Mouse (Mus musculus) hindbrain, embryonic 16.5 days (tissue): ENCODE data around the gene B4galt2. TPM values are rescaled to one million over a fixed set of nuclear protein-coding genes. Genes with fewer than 3 reads are reported as not detected.

Source experiments
- ATAC-seq: fragments of 200-750 bp; cut with Nextera tagmentation; 2 replicates; pipeline ENCODE4 v1.8.0; 2017; ENCODE audit warnings: moderate TSS enrichment, moderate library complexity
- H3K27ac ChIP-seq: fragments of 300-500 bp; sonication (generic); 2 replicates; pipeline ENCODE4 v1.5.1; 2014; ENCODE audit warnings: low read depth, mild to moderate bottlenecking, control low read depth, low read length, moderate library complexity
- H3K27me3 ChIP-seq: fragments of 300-500 bp; sonication (generic); replicated peaks from 2 replicates; pipeline ENCODE4 v1.6.1; 2014; ENCODE audit warnings: low read length; ENCODE audit not compliant: control insufficient read depth, insufficient read depth
- H3K36me3 ChIP-seq: fragments of 300-500 bp; sonication (generic); 2 replicates; pipeline ENCODE4 v1.6.1; 2014; ENCODE audit warnings: mild to moderate bottlenecking, low read length, moderate library complexity, mixed read lengths; ENCODE audit not compliant: control insufficient read depth, insufficient read depth
- H3K4me1 ChIP-seq: fragments of 300-500 bp; sonication (generic); 2 replicates; pipeline ENCODE4 v1.6.1; 2014; ENCODE audit warnings: low read depth, low read length; ENCODE audit not compliant: control insufficient read depth, insufficient read depth
- H3K4me2 ChIP-seq: fragments of 300-500 bp; sonication (generic); 2 replicates; pipeline ENCODE4 v1.6.1; 2014; ENCODE audit warnings: mild to moderate bottlenecking, low read length, control low read depth, moderate library complexity
- H3K4me3 ChIP-seq: fragments of 300-500 bp; sonication (generic); 2 replicates; pipeline ENCODE4 v1.5.1; 2014; ENCODE audit warnings: mild to moderate bottlenecking, low read length, control low read depth, moderate library complexity
- H3K9ac ChIP-seq: fragments of 300-500 bp; sonication (generic); 2 replicates; pipeline ENCODE4 v1.6.1; 2014; ENCODE audit warnings: low read depth, mild to moderate bottlenecking, control low read depth, low read length, moderate library complexity
- H3K9me3 ChIP-seq: fragments of 300-500 bp; sonication (generic); 2 replicates; pipeline ENCODE4 v1.6.1; 2014; ENCODE audit warnings: mild to moderate bottlenecking, low read length, moderate library complexity; ENCODE audit not compliant: control insufficient read depth
- WGBS: fragments of 180-500 bp; shearing (Covaris S2); extraction: QIAGEN DNeasy Blood & Tissue Kit; methylation state at CpG from one replicate; pipeline ENCODE4 v1.1.7; 2014; 5-methylcytosine and 5-hydroxymethylcytosine counted together
- polyA plus RNA-seq: library from polyadenylated mRNA; unstranded; fragments of >200 nt; fragmentation: Nextera tagmentation; extraction: Ambion mirVana; gene quantifications from 2 replicates; pipeline ENCODE4 v1.2.1, GENCODE M21; 2015

B4galt2 gene
- polyA plus RNA-seq, 1 experiment from 2014 or later: 64.4 TPM

DNA sequence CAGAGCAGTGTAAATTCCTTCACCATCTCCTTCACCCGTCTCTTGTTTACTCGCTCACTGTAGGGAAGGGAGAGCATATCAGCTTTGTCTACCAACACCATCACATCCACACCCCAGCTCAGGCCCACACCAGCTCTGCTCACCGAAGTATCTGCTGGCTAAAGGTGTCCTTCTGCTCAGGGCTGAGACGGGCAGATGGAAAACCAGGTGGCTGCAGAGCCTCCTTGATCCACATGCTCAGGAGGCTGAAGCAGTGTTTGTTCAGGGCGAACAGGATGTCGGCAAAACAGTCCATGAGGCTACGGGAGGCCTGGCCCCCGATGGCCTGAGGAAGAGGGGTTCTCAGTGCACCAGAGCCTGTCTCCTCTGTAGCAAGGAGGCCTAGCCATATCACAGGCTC lies 11.3 kb upstream of the B4galt2 start:
- Histone ChIP-seq H3K4me3 (no peak overlapping the region), H3K27ac (no peak overlapping the region), H3K4me2 (no peak overlapping the region), H3K4me1 (peaks cover 11% of the 10 kb centered on the region), H3K27me3 (no peaks in the 10 kb centered on the region), H3K9me3 (no peaks in the 10 kb centered on the region), H3K36me3 (peaks cover 20% of the 10 kb centered on the region), H3K9ac (no peak overlapping the region)
- WGBS: 90% methylated on average over 8 of the region's 8 CpGs
- no peak for ATAC-seq

DNA sequence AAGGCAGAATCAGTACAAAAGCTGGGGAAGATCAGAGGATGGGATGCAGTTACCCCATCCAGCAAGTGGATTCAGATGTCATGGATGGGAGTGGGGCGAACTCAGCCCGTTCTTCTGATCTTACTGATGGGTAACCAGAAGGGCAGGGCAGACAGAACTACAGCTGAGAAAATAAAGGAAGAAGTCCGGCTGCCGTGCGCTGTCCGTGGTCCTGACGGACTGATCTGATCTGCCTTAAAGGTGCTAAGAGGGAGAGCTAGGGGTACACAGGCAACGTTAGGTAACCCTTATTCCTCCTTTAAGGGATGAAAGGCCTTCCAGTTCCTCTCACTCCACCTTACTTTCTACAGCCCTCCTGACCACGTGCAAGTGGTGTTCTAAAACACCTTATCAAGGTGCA lies 10.1 kb upstream of the B4galt2 start:
- H3K9ac ChIP-seq: no peak overlapping the region
- no peak overlapping the region for H3K27ac ChIP-seq
- no peaks in the 10 kb centered on the region for H3K27me3 ChIP-seq
- H3K4me3 ChIP-seq: no peak overlapping the region
- H3K9me3 ChIP-seq: no peaks in the 10 kb centered on the region
- H3K4me2 ChIP-seq: no peak overlapping the region
- 25% methylated on average over 9 of the region's 9 CpGs for WGBS
- peaks cover 11% of the 10 kb centered on the region for H3K4me1 ChIP-seq
- no peak for ATAC-seq
- peaks cover 19% of the 10 kb centered on the region for H3K36me3 ChIP-seq

DNA sequence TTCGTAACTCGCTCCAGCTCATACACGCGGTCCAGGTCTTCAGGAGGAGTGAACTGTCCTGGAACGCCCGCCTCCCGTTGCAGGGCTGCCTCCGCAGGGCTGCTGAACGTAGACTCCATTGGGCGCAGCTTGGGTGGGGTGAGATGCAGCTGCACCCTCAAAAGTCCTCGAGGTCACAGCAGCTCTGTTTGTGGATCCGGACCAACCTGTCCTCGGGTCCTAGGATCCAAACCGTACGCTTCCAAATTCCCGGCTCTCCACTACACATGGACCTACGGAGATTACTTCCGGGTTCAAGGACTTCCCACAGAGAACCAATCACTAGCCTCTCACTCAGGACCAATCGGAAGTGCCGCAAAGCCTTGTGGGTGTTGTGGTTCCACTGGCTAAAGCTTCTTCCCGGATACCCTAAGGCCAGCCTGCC lies 8.5 kb upstream of the B4galt2 start, which contains the start of gene Dph2:
Dph2 (minus strand) TSS at position 295 of the 424 bp plus-strand sequence.
- H3K27me3 ChIP-seq: no peaks in the 10 kb centered on the region
- H3K27ac ChIP-seq: no peak within 1 kb of the TSS
- H3K4me3 ChIP-seq: peak within 1 kb of the TSS; percentile 76
- peak within 1 kb of the TSS; percentile 64 for H3K9ac ChIP-seq
- ATAC-seq: peak; percentile 86
- H3K4me1 ChIP-seq: peaks cover 15% of the 10 kb centered on the region
- peaks cover 11% of the 10 kb centered on the region for H3K36me3 ChIP-seq
- H3K4me2 ChIP-seq: peak within 1 kb of the TSS; percentile 90
- WGBS: 2% methylated on average over 21 of the region's 21 CpGs
- no peaks in the 10 kb centered on the region for H3K9me3 ChIP-seq

DNA sequence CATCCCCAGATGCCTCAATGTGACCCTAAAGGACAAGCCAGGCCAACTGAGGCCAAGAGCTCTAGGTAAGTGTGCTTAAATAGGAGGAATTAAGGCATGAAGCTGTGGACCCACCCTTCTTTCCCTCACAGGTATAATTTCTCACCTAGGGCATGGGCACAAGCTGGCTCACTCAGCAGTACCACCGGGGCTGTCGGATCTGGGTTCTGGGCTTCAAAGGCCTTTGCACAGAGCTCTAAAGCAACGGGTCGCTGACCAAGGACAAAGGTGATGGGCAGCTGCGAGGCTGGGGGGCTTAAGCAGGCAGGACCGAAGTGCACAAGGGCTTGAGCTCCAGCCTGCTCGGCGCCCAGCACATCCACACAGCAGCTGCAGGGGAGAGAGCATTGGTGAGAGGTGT lies 7.5 kb upstream of the B4galt2 start:
- Histone ChIP-seq H3K4me2 (peak overlapping the region; percentile 90), H3K4me1 (peaks cover 23% of the 10 kb centered on the region), H3K9ac (no peak overlapping the region), H3K36me3 (peaks cover 11% of the 10 kb centered on the region), H3K27me3 (no peaks in the 10 kb centered on the region), H3K27ac (no peak overlapping the region), H3K4me3 (peak overlapping the region; percentile 76), H3K9me3 (no peaks in the 10 kb centered on the region)
- WGBS: 72% methylated on average over 8 of the region's 8 CpGs
- no peak for ATAC-seq

DNA sequence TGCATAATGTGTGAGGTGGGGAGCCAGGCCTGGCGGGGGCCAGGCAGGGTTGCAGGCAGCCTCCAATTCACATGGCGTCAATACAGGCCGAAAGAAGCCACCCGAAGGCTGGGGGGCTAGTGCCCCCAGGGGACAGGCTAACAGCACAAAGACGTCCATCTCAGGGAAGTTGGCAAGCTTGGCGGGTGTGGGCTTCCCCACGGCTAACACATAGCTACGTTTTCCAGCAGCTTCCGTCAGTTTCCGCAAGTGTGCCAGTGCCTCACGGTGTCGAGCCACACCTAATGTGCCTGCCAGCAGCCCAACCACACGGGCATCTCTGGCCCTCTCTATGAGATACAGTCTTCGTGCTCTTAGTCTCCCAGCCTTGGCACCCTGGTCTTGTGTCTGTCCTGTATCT lies 6.7 kb upstream of the B4galt2 start:
- H3K36me3 ChIP-seq: peaks cover 5% of the 10 kb centered on the region
- no peaks in the 10 kb centered on the region for H3K9me3 ChIP-seq
- H3K4me2 ChIP-seq: no peak overlapping the region
- 91% methylated on average over 14 of the region's 14 CpGs for WGBS
- H3K9ac ChIP-seq: no peak overlapping the region
- no peak for ATAC-seq
- no peak overlapping the region for H3K27ac ChIP-seq
- no peak overlapping the region for H3K4me3 ChIP-seq
- no peaks in the 10 kb centered on the region for H3K27me3 ChIP-seq
- H3K4me1 ChIP-seq: peaks cover 24% of the 10 kb centered on the region

DNA sequence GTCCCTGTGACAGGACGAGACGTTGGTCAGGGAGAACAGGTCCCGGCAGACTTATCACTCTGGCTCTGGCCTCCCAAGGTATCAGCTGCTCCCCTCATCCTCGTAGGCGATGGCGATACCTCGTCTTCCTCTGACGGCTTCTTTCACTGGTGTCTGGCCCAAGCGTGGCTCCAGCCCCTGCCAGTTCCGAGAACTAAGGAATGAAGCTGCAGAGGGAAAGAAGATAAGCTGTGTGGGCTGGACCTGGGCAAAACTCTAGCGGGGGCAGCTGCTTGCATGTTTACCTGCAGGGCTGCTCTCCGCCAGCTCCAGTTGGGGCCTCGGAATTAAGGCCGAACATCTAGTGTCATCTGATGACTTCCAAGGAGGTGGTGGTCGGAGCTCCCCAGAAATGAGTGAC lies 6.2 kb upstream of the B4galt2 start:
- no peak overlapping the region for H3K9ac ChIP-seq
- no peak for ATAC-seq
- WGBS: 92% methylated on average over 15 of the region's 15 CpGs
- H3K36me3 ChIP-seq: peaks cover 5% of the 10 kb centered on the region; the same call in 1 of the 2 replicates
- peaks cover 28% of the 10 kb centered on the region for H3K4me1 ChIP-seq
- H3K4me2 ChIP-seq: no peak overlapping the region
- H3K4me3 ChIP-seq: no peak overlapping the region
- no peaks in the 10 kb centered on the region for H3K27me3 ChIP-seq
- no peak overlapping the region for H3K27ac ChIP-seq
- no peaks in the 10 kb centered on the region for H3K9me3 ChIP-seq

DNA sequence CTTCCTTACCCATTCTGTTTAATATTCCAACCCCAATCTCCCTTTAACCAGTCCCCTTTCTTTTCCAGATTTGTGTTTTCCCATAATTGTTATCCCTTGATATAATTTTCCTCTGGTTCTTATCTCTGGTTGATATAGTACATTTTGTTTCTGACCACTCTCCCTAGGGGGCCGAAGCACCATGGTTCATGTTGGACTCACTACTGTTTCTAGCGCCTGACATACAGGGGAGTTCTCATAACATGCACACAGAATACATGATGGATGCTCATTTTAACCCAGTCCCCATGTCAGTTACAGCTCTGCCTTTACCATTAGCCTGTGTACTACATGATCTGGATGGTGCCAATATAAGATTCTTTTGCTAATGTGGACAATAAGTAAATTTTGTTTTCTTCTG lies 4.6 kb upstream of the B4galt2 start:
- Histone ChIP-seq H3K9me3 (no peaks in the 10 kb centered on the region), H3K4me3 (no peak overlapping the region; the same call in 1 of the 2 replicates), H3K4me1 (peaks cover 38% of the 10 kb centered on the region)

DNA sequence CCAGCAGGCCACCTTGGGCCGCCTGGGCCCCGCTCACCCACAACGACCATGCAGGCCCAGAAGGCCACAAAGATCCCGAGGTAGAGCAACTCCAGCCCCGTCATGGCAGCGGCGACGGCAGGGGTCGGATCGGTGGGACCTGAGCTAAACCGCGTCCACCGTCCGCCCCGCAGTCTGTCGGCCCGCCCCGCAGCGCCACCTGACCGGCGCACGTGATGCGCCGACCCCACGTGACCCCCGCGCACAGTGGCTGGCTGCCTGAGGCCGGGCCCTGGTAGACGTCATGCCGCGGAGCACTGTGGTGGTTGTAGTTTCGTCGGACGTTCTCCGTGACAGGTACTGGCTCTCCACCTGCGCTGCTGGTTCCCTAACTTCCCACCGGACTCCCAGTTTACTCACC lies 3.8 kb upstream of the B4galt2 start, which contains the start of gene Atp6v0b:
Atp6v0b (minus strand) TSS at position 201 of the 400 bp plus-strand sequence.
- Histone ChIP-seq H3K4me1 (peaks cover 40% of the 10 kb centered on the region), H3K27ac (peak within 1 kb of the TSS; percentile 66), H3K4me3 (peak within 1 kb of the TSS; percentile 94), H3K36me3 (peaks cover 9% of the 10 kb centered on the region; the same call in 1 of the 2 replicates), H3K4me2 (peak within 1 kb of the TSS; percentile 86), H3K9ac (peak within 1 kb of the TSS; percentile 98), H3K9me3 (no peaks in the 10 kb centered on the region), H3K27me3 (no peaks in the 10 kb centered on the region)
- WGBS: under 1% methylated on average over 36 of the region's 37 CpGs
- peak; percentile 83 for ATAC-seq

More for the DNA sequence above, 4.6 kb upstream of the B4galt2 start:
- no peak overlapping the region for H3K27ac ChIP-seq
- H3K9ac ChIP-seq: peak overlapping the region; percentile 59
- no peak for ATAC-seq
- H3K4me2 ChIP-seq: peak overlapping the region; percentile 86
- peaks cover 9% of the 10 kb centered on the region; the same call in 1 of the 2 replicates for H3K36me3 ChIP-seq
- 75% methylated on average over 2 of the region's 2 CpGs for WGBS
- no peaks in the 10 kb centered on the region for H3K27me3 ChIP-seq

DNA sequence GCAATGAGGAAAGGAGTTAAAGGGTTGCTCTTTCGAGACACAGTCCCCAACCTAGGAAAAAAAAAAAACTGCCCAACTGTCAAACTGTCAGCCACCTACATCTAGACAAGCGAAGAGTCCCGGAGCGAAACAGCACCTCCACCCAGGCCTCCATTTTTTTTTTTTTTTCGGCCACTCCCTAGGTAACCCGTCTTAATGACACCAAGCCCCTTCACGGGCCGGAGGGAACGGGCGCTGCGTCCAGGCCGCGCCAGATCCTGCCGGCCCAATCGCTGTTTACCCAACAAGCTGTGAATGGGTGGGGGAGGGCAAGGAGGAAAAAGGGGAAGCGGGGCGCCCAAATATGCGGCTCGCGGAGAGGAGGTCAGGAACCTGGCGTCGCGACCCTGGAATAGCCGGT lies 3.4 kb upstream of the B4galt2 start:
- peak overlapping the region; percentile 86 for H3K4me2 ChIP-seq
- peaks cover 9% of the 10 kb centered on the region; the same call in 1 of the 2 replicates for H3K36me3 ChIP-seq
- H3K27ac ChIP-seq: peak overlapping the region; percentile 66
- WGBS: 2% methylated on average over 23 of the region's 24 CpGs
- H3K4me1 ChIP-seq: peaks cover 43% of the 10 kb centered on the region
- ATAC-seq: no peak
- peak overlapping the region; percentile 98 for H3K9ac ChIP-seq
- H3K27me3 ChIP-seq: no peaks in the 10 kb centered on the region
- no peaks in the 10 kb centered on the region for H3K9me3 ChIP-seq
- peak overlapping the region; percentile 94 for H3K4me3 ChIP-seq
